Mouse (Mus musculus): ENCODE results near the gene B3galt6. TPM values are rescaled to one million over a fixed set of nuclear protein-coding genes. Genes with fewer than 3 reads are reported as not detected.

Gene B3galt6
- 13.4 and 14.0 TPM in 2 replicates for polyA plus RNA-seq (2015; fragmentation: Nextera tagmentation; extraction: Ambion mirVana)

- peak; percentile 89 for ATAC-seq
- Histone ChIP-seq H3K4me1 (replicated peaks) (peaks cover 20% of the 10 kb centered on the region), H3K9me3 (no peaks in the 10 kb centered on the region), H3K36me3 (peaks cover 6% of the 10 kb centered on the region), H3K27ac (peak within 1 kb of the TSS; percentile 97), H3K9ac (peak within 1 kb of the TSS; percentile 89), H3K27me3 (replicated peaks) (no peaks in the 10 kb centered on the region), H3K4me3 (replicated peaks) (peak within 1 kb of the TSS; percentile 94), H3K4me2 (replicated peaks) (peak within 1 kb of the TSS; percentile 93)
- WGBS, result under 1% methylated on average over 99 of the region's 99 CpGs
Observed at GRCm38 (mm10) chr4:155992241-155992905, at the start of gene B3galt6, which contains the start of gene Sdf4. Gene B3galt6 (minus strand): TSS chr4:155992649. Gene Sdf4 (plus strand): TSS chr4:155992872.

DNA sequence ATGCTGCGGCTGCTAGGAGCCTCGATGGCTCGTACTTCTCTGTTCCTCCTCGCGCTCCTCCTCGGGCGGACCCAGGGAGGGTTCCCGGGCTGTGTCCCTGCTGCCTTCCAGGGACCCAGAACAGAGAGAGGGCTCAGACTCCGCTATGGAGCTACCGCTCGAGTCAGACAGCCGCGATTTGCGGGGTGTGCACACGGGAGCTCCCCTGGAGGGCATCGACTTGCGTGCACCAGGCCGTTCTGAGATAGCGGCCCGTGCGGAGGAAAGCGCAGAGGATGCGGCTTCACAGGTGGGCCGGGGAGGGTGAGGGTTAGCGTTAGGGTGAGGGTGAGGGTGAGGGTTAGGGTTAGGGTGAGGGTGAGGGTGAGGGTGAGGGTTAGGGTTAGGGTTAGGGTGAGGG, 42.5 kb upstream of the B3galt6 start:
- 33% methylated on average over 25 of the region's 25 CpGs for WGBS
- no peak overlapping the region for H3K27ac ChIP-seq
- ATAC-seq, result no peak
- H3K4me3 ChIP-seq (replicated peaks), result no peak overlapping the region
- H3K36me3 ChIP-seq, result no peaks in the 10 kb centered on the region
- no peak overlapping the region; the same call in 1 of the 2 replicates for H3K9ac ChIP-seq
- H3K9me3 ChIP-seq, result no peaks in the 10 kb centered on the region
- peak overlapping the region; percentile 18; the same call in 1 of the 2 replicates for H3K4me2 ChIP-seq (replicated peaks)
- peaks cover 12% of the 10 kb centered on the region for H3K27me3 ChIP-seq (replicated peaks)
- H3K4me1 ChIP-seq (replicated peaks), result peaks cover 18% of the 10 kb centered on the region

- Histone ChIP-seq H3K36me3 (no peaks in the 10 kb centered on the region), H3K4me3 (replicated peaks) (no peak overlapping the region), H3K4me2 (replicated peaks) (no peak overlapping the region), H3K9me3 (no peaks in the 10 kb centered on the region), H3K27ac (no peak overlapping the region), H3K27me3 (replicated peaks) (peaks cover 12% of the 10 kb centered on the region), H3K9ac (no peak overlapping the region; the same call in 1 of the 2 replicates), H3K4me1 (replicated peaks) (peaks cover 18% of the 10 kb centered on the region)
- no peak for ATAC-seq
- 67% methylated on average over 4 of the region's 4 CpGs for WGBS
Observed at GRCm38 (mm10) chr4:156034301-156034700, 41.9 kb upstream of the B3galt6 start.

GRCm38 (mm10) chr4:156033476-156034119, 41.1 kb upstream of the B3galt6 start:
- Histone ChIP-seq H3K4me1 (replicated peaks) (peaks cover 18% of the 10 kb centered on the region), H3K36me3 (no peaks in the 10 kb centered on the region), H3K9ac (no peak overlapping the region), H3K4me2 (replicated peaks) (no peak overlapping the region), H3K27ac (no peak overlapping the region), H3K4me3 (replicated peaks) (no peak overlapping the region), H3K27me3 (replicated peaks) (peaks cover 12% of the 10 kb centered on the region), H3K9me3 (no peaks in the 10 kb centered on the region)
- no peak for ATAC-seq
- 49% methylated on average over 6 of the region's 6 CpGs for WGBS

- H3K4me1 ChIP-seq (replicated peaks), result peaks cover 18% of the 10 kb centered on the region
- H3K4me3 ChIP-seq (replicated peaks), result no peak overlapping the region
- no peaks in the 10 kb centered on the region for H3K9me3 ChIP-seq
- 0 out of 2 replicates have a peak, but pooled peaks cover under 1% of the 10 kb centered on the region for H3K36me3 ChIP-seq
- no peak overlapping the region for H3K4me2 ChIP-seq (replicated peaks)
- H3K27me3 ChIP-seq (replicated peaks), result peaks cover 12% of the 10 kb centered on the region
- no peak overlapping the region for H3K9ac ChIP-seq
- H3K27ac ChIP-seq, result no peak overlapping the region; the same call in 1 of the 2 replicates
- ATAC-seq, result no peak
- 81% methylated on average over 4 of the region's 4 CpGs for WGBS
Observed at GRCm38 (mm10) chr4:156032856-156033255, 40.4 kb upstream of the B3galt6 start.

DNA sequence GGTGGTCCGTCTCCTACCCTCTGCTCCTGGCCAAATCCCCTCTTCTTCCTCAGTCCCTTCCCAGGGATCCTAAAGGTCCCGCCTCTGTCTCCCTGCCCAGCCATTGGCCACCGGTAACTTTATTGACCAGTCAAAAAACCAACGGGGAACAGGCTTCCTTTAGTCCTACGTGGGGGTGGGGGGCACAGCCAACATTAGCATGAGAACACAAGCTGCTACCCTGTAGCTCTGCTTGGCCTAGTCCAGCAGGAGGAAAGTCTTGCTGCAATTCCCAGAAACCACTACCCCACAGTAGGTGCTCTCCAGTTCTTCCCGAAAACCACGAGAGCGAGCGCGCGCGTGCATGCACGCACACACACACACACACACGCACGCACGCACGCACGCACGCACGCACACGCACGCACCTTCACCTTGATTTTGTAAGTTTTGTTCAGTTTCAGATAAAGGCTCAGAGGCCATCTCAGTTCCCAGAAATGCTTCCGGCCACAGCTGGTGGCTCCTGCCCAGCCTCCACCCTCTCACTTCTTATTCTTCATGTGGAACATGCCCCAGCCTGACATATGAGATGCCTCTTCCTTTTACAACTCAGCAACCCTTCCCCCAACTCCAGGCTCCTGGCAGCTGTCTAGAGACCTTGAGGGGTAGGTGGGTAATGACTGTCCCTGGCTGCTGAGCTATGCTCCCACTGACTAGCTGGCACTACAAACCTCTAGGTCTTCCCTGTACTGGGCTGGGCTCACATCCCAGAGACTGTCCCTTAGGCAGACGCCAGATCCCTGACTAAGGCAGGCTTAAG, 39.3 kb upstream of the B3galt6 start:
- 0 out of 2 replicates have a peak, but pooled peaks cover 2% of the 10 kb centered on the region for H3K36me3 ChIP-seq

GRCm38 (mm10) chr4:156031255-156031592, 38.8 kb upstream of the B3galt6 start:
- Histone ChIP-seq H3K9ac (peak overlapping the region; percentile 63), H3K9me3 (no peaks in the 10 kb centered on the region), H3K4me2 (replicated peaks) (peak overlapping the region; percentile 78), H3K36me3 (0 out of 2 replicates have a peak, but pooled peaks cover 2% of the 10 kb centered on the region), H3K27ac (peak overlapping the region; percentile 93), H3K4me3 (replicated peaks) (peak overlapping the region; percentile 59), H3K27me3 (replicated peaks) (peaks cover 11% of the 10 kb centered on the region), H3K4me1 (replicated peaks) (peaks cover 19% of the 10 kb centered on the region)
- 4% methylated on average over 7 of the region's 7 CpGs for WGBS
- ATAC-seq, result peak; percentile 64

More for the DNA sequence above, 39.3 kb upstream of the B3galt6 start:
- H3K4me1 ChIP-seq (replicated peaks), result peaks cover 18% of the 10 kb centered on the region
- under 1% methylated on average over 24 of the region's 24 CpGs for WGBS
- H3K27ac ChIP-seq, result peak overlapping the region; percentile 93
- H3K4me3 ChIP-seq (replicated peaks), result peak overlapping the region; percentile 59
- peak overlapping the region; percentile 78 for H3K4me2 ChIP-seq (replicated peaks)
- H3K9ac ChIP-seq, result peak overlapping the region; percentile 63
- peaks cover 12% of the 10 kb centered on the region for H3K27me3 ChIP-seq (replicated peaks)
- ATAC-seq, result peak; percentile 93
- no peaks in the 10 kb centered on the region for H3K9me3 ChIP-seq

DNA sequence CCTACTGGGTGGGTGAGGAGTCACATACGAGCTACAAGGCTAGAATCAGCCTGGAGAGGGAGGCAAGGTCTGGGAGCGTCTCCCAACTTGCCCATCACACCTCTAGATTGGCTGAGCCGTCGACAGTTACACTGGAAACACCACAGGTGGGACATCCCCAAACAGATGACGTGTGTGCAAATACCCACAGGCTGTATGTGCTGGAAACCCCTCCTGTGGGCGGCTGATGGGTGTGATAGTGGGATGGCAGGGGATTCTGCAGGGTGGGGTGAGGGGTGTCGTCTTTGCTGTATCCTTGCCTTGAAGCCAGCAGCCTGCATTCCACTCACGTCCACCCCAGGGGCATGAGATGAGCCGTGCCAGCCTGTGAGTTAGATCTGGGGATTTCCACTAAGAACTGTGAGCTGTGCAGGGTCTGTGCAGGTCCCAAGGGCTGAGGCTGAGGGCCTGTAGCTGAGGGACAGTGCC, 38.2 kb upstream of the B3galt6 start:
- peak; percentile 4; the same call in 1 of the 2 replicates for ATAC-seq
- Histone ChIP-seq H3K4me2 (replicated peaks) (peak overlapping the region; percentile 78), H3K4me1 (replicated peaks) (peaks cover 23% of the 10 kb centered on the region), H3K9ac (peak overlapping the region; percentile 63), H3K4me3 (replicated peaks) (peak overlapping the region; percentile 59), H3K27ac (peak overlapping the region; percentile 93; the same call in 1 of the 2 replicates), H3K9me3 (no peaks in the 10 kb centered on the region), H3K36me3 (0 out of 2 replicates have a peak, but pooled peaks cover 2% of the 10 kb centered on the region), H3K27me3 (replicated peaks) (peaks cover 8% of the 10 kb centered on the region)
- 43% methylated on average over 9 of the region's 9 CpGs for WGBS

DNA sequence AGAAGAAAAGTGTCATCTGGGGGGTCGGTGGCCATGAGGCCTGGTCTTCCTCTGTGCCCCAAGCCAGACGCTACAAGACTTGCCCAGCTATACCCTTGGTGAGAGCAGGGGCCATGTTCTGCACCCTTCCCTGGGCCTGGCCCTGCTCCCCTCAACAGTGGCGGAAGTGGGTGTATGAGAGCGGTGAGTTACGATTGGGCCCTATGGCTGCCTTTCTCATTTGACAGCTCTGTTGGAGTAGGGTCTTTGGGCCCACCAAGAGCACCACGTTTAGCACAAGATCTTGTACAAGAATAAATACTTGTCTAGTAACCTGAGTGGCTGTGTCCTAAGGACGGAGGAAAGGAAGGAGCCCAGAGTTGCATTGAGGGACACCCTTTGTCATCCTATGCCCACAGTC, 36.1 kb upstream of the B3galt6 start:
- Histone ChIP-seq H3K27ac (no peak overlapping the region), H3K27me3 (replicated peaks) (no peaks in the 10 kb centered on the region), H3K9me3 (no peaks in the 10 kb centered on the region), H3K4me1 (replicated peaks) (peaks cover 23% of the 10 kb centered on the region), H3K4me3 (replicated peaks) (no peak overlapping the region), H3K4me2 (replicated peaks) (no peak overlapping the region), H3K36me3 (0 out of 2 replicates have a peak, but pooled peaks cover 2% of the 10 kb centered on the region), H3K9ac (no peak overlapping the region)
- 89% methylated on average over 7 of the region's 7 CpGs for WGBS
- no peak for ATAC-seq

DNA sequence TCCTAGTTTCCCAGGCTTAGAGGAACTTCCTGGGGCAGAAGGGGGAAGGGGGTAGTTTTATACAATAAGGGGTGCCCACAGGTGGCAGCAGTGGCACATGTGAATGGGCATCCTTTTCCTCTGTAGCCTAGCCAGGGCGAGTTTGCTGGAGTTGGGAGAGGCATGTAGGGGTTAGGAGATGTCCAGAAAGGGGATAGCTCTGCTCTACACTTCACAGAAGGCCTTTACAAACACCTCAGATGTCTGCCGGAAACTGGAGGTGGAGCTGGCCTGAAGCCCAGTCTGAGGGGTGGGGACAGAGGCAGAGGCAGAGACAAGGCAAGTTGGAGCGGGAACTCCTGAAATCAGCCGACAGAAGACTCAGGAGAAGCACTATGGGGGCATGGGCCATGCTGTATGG, 33.6 kb upstream of the B3galt6 start, which contains the start of gene Tnfrsf18:
Gene Tnfrsf18, plus strand, starts transcription at position 152 of the 400 bp plus-strand sequence.
- Histone ChIP-seq H3K4me1 (replicated peaks) (peaks cover 14% of the 10 kb centered on the region), H3K4me2 (replicated peaks) (no peak within 1 kb of the TSS), H3K9ac (no peak within 1 kb of the TSS), H3K4me3 (replicated peaks) (no peak within 1 kb of the TSS), H3K27me3 (replicated peaks) (no peaks in the 10 kb centered on the region), H3K27ac (no peak within 1 kb of the TSS), H3K9me3 (no peaks in the 10 kb centered on the region), H3K36me3 (0 out of 2 replicates have a peak, but pooled peaks cover 2% of the 10 kb centered on the region)
- no peak for ATAC-seq
- WGBS, result 33% methylated on average over 4 of the region's 4 CpGs

- Histone ChIP-seq H3K4me2 (replicated peaks) (no peak overlapping the region), H3K9me3 (no peaks in the 10 kb centered on the region), H3K36me3 (0 out of 2 replicates have a peak, but pooled peaks cover 2% of the 10 kb centered on the region), H3K4me3 (replicated peaks) (no peak overlapping the region), H3K27me3 (replicated peaks) (no peaks in the 10 kb centered on the region), H3K9ac (no peak overlapping the region), H3K4me1 (replicated peaks) (0 out of 2 replicates have a peak, but pooled peaks cover 5% of the 10 kb centered on the region), H3K27ac (no peak overlapping the region)
- 94% methylated on average over 7 of the region's 7 CpGs for WGBS
- ATAC-seq, result no peak
Observed at GRCm38 (mm10) chr4:156024184-156024583, 31.7 kb upstream of the B3galt6 start.

All from intestine, embryonic 15.5 days (tissue).